Mouse (Mus musculus): ENCODE measurements around the gene Hydin. TPM values are rescaled to one million over a fixed set of nuclear protein-coding genes. Genes with fewer than 3 reads are reported as not detected.
"Not testable (repeated sequence)": the region's sequence is repeated elsewhere in the genome, so short reads cannot be mapped to it uniquely, and the experiment has no call there.

Gene Hydin
- total and polyA plus RNA-seq, 3 experiments, result 0.05 TPM; not detected in 2

GRCm38 (mm10) chr8:110319586-110319985 is 52.8 kb downstream of the Hydin start:
- ATAC-seq (ENCODE audit: extremely low read depth, insufficient number of reproducible peaks, low FRiP score, poor library complexity, severe bottlenecking) (no peak), DNase-seq (ENCODE audit: low spot score) (no peak)
- Histone ChIP-seq H3K4me1 (ENCODE audit: insufficient read depth, low read depth, low read length) (no peaks in the 10 kb centered on the region), H3K4me3 (ENCODE audit: low read depth, low read length) (no peak overlapping the region), H3K9me3 (replicated peaks) (peaks cover 48% of the 10 kb centered on the region), H3K27me3 (ENCODE audit: insufficient read depth, low read length) (no peaks in the 10 kb centered on the region), H3K36me3 (replicated peaks) (no peaks in the 10 kb centered on the region)
- TF ChIP-seq POLR2AphosphoS5 (IDR thresholded peaks at IDR 0.05; ENCODE audit: insufficient replicate concordance, low read depth, low read length), result no peak
- TF ChIP-seq CTCF (IDR thresholded peaks at IDR 0.05; ENCODE audit: low read depth, low read length), result no peak
- TF ChIP-seq GATA2 (IDR thresholded peaks at IDR 0.05; ENCODE audit: borderline replicate concordance, low read depth, low read length), result no peak
- TF ChIP-seq TAL1 (conservative IDR thresholded peaks at IDR 0.05; ENCODE audit: low read depth, low read length), result no peak
- TF ChIP-seq GATA1 (IDR thresholded peaks at IDR 0.05; ENCODE audit: borderline replicate concordance, low read length), result no peak

GRCm38 (mm10) chr8:110321446-110321845 is 54.7 kb downstream of the Hydin start:
- no peak for ATAC-seq (ENCODE audit: extremely low read depth, insufficient number of reproducible peaks, low FRiP score, poor library complexity, severe bottlenecking)
- TF ChIP-seq GATA2 (IDR thresholded peaks at IDR 0.05; ENCODE audit: borderline replicate concordance, low read depth, low read length), result no peak
- no peak for TF ChIP-seq GATA1 (IDR thresholded peaks at IDR 0.05; ENCODE audit: borderline replicate concordance, low read length)
- TF ChIP-seq CTCF (IDR thresholded peaks at IDR 0.05; ENCODE audit: low read depth, low read length), result no peak
- TF ChIP-seq POLR2AphosphoS5 (IDR thresholded peaks at IDR 0.05; ENCODE audit: insufficient replicate concordance, low read depth, low read length), result no peak
- TF ChIP-seq TAL1 (conservative IDR thresholded peaks at IDR 0.05; ENCODE audit: low read depth, low read length), result no peak
- DNase-seq (ENCODE audit: low spot score), result no peak
- Histone ChIP-seq H3K4me3 (ENCODE audit: low read depth, low read length) (no peak overlapping the region), H3K4me1 (ENCODE audit: insufficient read depth, low read depth, low read length) (no peaks in the 10 kb centered on the region), H3K9me3 (replicated peaks) (peaks cover 48% of the 10 kb centered on the region), H3K36me3 (replicated peaks) (no peaks in the 10 kb centered on the region), H3K27me3 (ENCODE audit: insufficient read depth, low read length) (no peaks in the 10 kb centered on the region)

GRCm38 (mm10) chr8:110323981-110324574 is 57.3 kb downstream of the Hydin start:
- Histone ChIP-seq H3K4me3 (ENCODE audit: low read depth, low read length) (no peak overlapping the region), H3K9me3 (replicated peaks) (peaks cover 43% of the 10 kb centered on the region), H3K36me3 (replicated peaks) (no peaks in the 10 kb centered on the region), H3K27me3 (ENCODE audit: insufficient read depth, low read length) (no peaks in the 10 kb centered on the region), H3K4me1 (ENCODE audit: insufficient read depth, low read depth, low read length) (no peaks in the 10 kb centered on the region)
- no peak for TF ChIP-seq CTCF (IDR thresholded peaks at IDR 0.05; ENCODE audit: low read depth, low read length)
- TF ChIP-seq GATA2 (IDR thresholded peaks at IDR 0.05; ENCODE audit: borderline replicate concordance, low read depth, low read length), result no peak
- TF ChIP-seq GATA1 (IDR thresholded peaks at IDR 0.05; ENCODE audit: borderline replicate concordance, low read length), result no peak
- no peak for TF ChIP-seq POLR2AphosphoS5 (IDR thresholded peaks at IDR 0.05; ENCODE audit: insufficient replicate concordance, low read depth, low read length)
- no peak for TF ChIP-seq TAL1 (conservative IDR thresholded peaks at IDR 0.05; ENCODE audit: low read depth, low read length)
- DNase-seq (ENCODE audit: low spot score) (no peak), ATAC-seq (ENCODE audit: extremely low read depth, insufficient number of reproducible peaks, low FRiP score, poor library complexity, severe bottlenecking) (no peak)

GRCm38 (mm10) chr8:110327120-110327519 is 60.3 kb downstream of the Hydin start:
- not testable (repeated sequence) for DNase-seq (ENCODE audit: low spot score); ATAC-seq (ENCODE audit: extremely low read depth, insufficient number of reproducible peaks, low FRiP score, poor library complexity, severe bottlenecking); H3K36me3 ChIP-seq (replicated peaks); H3K27me3 ChIP-seq (ENCODE audit: insufficient read depth, low read length); H3K4me3 ChIP-seq (ENCODE audit: low read depth, low read length); H3K4me1 ChIP-seq (ENCODE audit: insufficient read depth, low read depth, low read length)
- peaks cover 48% of the 10 kb centered on the region for H3K9me3 ChIP-seq (replicated peaks)

- ATAC-seq (ENCODE audit: extremely low read depth, insufficient number of reproducible peaks, low FRiP score, poor library complexity, severe bottlenecking) (no peak), DNase-seq (ENCODE audit: low spot score) (no peak)
- Histone ChIP-seq H3K4me3 (ENCODE audit: low read depth, low read length) (no peak overlapping the region), H3K9me3 (replicated peaks) (peaks cover 50% of the 10 kb centered on the region), H3K36me3 (replicated peaks) (no peaks in the 10 kb centered on the region), H3K4me1 (ENCODE audit: insufficient read depth, low read depth, low read length) (no peaks in the 10 kb centered on the region), H3K27me3 (ENCODE audit: insufficient read depth, low read length) (no peaks in the 10 kb centered on the region)
- TF ChIP-seq GATA2 (IDR thresholded peaks at IDR 0.05; ENCODE audit: borderline replicate concordance, low read depth, low read length), result no peak
- TF ChIP-seq CTCF (IDR thresholded peaks at IDR 0.05; ENCODE audit: low read depth, low read length), result no peak
- no peak for TF ChIP-seq POLR2AphosphoS5 (IDR thresholded peaks at IDR 0.05; ENCODE audit: insufficient replicate concordance, low read depth, low read length)
- TF ChIP-seq TAL1 (conservative IDR thresholded peaks at IDR 0.05; ENCODE audit: low read depth, low read length), result no peak
- no peak for TF ChIP-seq GATA1 (IDR thresholded peaks at IDR 0.05; ENCODE audit: borderline replicate concordance, low read length)
Measured at GRCm38 (mm10) chr8:110333376-110333775, 66.6 kb downstream of the Hydin start.

- Histone ChIP-seq H3K4me1 (ENCODE audit: insufficient read depth, low read depth, low read length) (no peaks in the 10 kb centered on the region), H3K27me3 (ENCODE audit: insufficient read depth, low read length) (no peaks in the 10 kb centered on the region), H3K9me3 (replicated peaks) (peaks cover 41% of the 10 kb centered on the region), H3K4me3 (ENCODE audit: low read depth, low read length) (no peak overlapping the region), H3K36me3 (replicated peaks) (no peaks in the 10 kb centered on the region)
- DNase-seq (ENCODE audit: low spot score) (no peak), ATAC-seq (ENCODE audit: extremely low read depth, insufficient number of reproducible peaks, low FRiP score, poor library complexity, severe bottlenecking) (no peak)
- TF ChIP-seq POLR2AphosphoS5 (IDR thresholded peaks at IDR 0.05; ENCODE audit: insufficient replicate concordance, low read depth, low read length), result no peak
- no peak for TF ChIP-seq GATA2 (IDR thresholded peaks at IDR 0.05; ENCODE audit: borderline replicate concordance, low read depth, low read length)
- no peak for TF ChIP-seq CTCF (IDR thresholded peaks at IDR 0.05; ENCODE audit: low read depth, low read length)
- no peak for TF ChIP-seq GATA1 (IDR thresholded peaks at IDR 0.05; ENCODE audit: borderline replicate concordance, low read length)
- no peak for TF ChIP-seq TAL1 (conservative IDR thresholded peaks at IDR 0.05; ENCODE audit: low read depth, low read length)
Measured at GRCm38 (mm10) chr8:110339447-110339846, 72.7 kb downstream of the Hydin start.
